Mouse (Mus musculus) frontal cortex, postnatal 14 days (tissue): ENCODE measurements around the gene Tmem231.

Experiments
- DNase-seq, 2 experiments: peaks; one replicate each; pipeline ENCODE4 v3.0.0; 2022; ENCODE audit warnings: low spot score in 2 of 2

The Tmem231 gene

GRCm38 (mm10) chr8:111909621-111910450, 23.8 kb downstream of the Tmem231 start, which contains the start of gene Chst5:
Chst5 (minus strand) TSS chr8:111910447.
- peak in 1 of 2 experiments; percentile 7 for DNase-seq

GRCm38 (mm10) chr8:111905500-111906121, 28.1 kb downstream of the Tmem231 start:
- DNase-seq, result no peak

- DNase-seq, result no peak
Observed at GRCm38 (mm10) chr8:111902080-111902479, 31.6 kb downstream of the Tmem231 start.

GRCm38 (mm10) chr8:111898586-111898985, 35.1 kb downstream of the Tmem231 start:
- no peak for DNase-seq

- no peak for DNase-seq
Observed at GRCm38 (mm10) chr8:111894955-111895354, 38.7 kb downstream of the Tmem231 start.

GRCm38 (mm10) chr8:111892615-111893014, 41.1 kb downstream of the Tmem231 start:
- no peak for DNase-seq

- no peak for DNase-seq
Observed at GRCm38 (mm10) chr8:111891983-111892382, 41.7 kb downstream of the Tmem231 start.

GRCm38 (mm10) chr8:111890911-111891303, 42.8 kb downstream of the Tmem231 start:
- no peak for DNase-seq

GRCm38 (mm10) chr8:111889931-111890910, 43.5 kb downstream of the Tmem231 start:
- no peak for DNase-seq

GRCm38 (mm10) chr8:111888091-111888650, 45.5 kb downstream of the Tmem231 start:
- no peak for DNase-seq

GRCm38 (mm10) chr8:111887479-111887878, 46.2 kb downstream of the Tmem231 start:
- no peak for DNase-seq

GRCm38 (mm10) chr8:111883615-111884014, 50.1 kb downstream of the Tmem231 start:
- DNase-seq, result no peak

GRCm38 (mm10) chr8:111881591-111881990, 52.1 kb downstream of the Tmem231 start:
- DNase-seq, result no peak

GRCm38 (mm10) chr8:111877711-111878110, 56.0 kb downstream of the Tmem231 start:
- DNase-seq, result no peak

GRCm38 (mm10) chr8:111876355-111876948, 57.2 kb downstream of the Tmem231 start, which contains the start of gene Tmem170:
Tmem170 (minus strand) TSS chr8:111876750.
- peak; percentile 95 to 97 for DNase-seq

- no peak for DNase-seq
Observed at GRCm38 (mm10) chr8:111875758-111876157, 57.9 kb downstream of the Tmem231 start.

GRCm38 (mm10) chr8:111871278-111871677, 62.4 kb downstream of the Tmem231 start:
- DNase-seq, result no peak

- DNase-seq, result no peak
Observed at GRCm38 (mm10) chr8:111870379-111870778, 63.3 kb downstream of the Tmem231 start.

- no peak for DNase-seq
Observed at GRCm38 (mm10) chr8:111868664-111869063, 65.0 kb downstream of the Tmem231 start.

GRCm38 (mm10) chr8:111865857-111866256, 67.8 kb downstream of the Tmem231 start:
- DNase-seq, result no peak
